Mouse (Mus musculus) liver, adult 2 months (tissue): ENCODE results near the gene Tent2. TPM values are rescaled to one million over a fixed set of nuclear protein-coding genes. Genes with fewer than 3 reads are reported as not detected.

Source experiments
- DNase-seq: peaks from one replicate; pipeline ENCODE4 v3.0.0-alpha.2; 2011; ENCODE audit warnings: low read depth, low spot score; ENCODE audit errors: extremely low read depth
- H3K27ac ChIP-seq: fragments of 200-500 bp; replicated peaks from 2 replicates; pipeline ENCODE4 v1.5.1; 2012; ENCODE audit warnings: low read depth, mild to moderate bottlenecking, control low read depth, inconsistent platforms, low read length; ENCODE audit not compliant: insufficient read depth
- H3K27me3 ChIP-seq: fragments of 200-500 bp; 2 replicates; pipeline ENCODE4 v1.6.1; 2012; ENCODE audit warnings: mild to moderate bottlenecking, moderate library complexity, low read length, inconsistent platforms; ENCODE audit not compliant: control insufficient read depth, insufficient read depth
- H3K36me3 ChIP-seq: fragments of 200-500 bp; 2 replicates; pipeline ENCODE4 v1.6.1; 2012; ENCODE audit warnings: low read length, inconsistent platforms; ENCODE audit not compliant: control insufficient read depth, insufficient read depth
- H3K4me1 ChIP-seq: fragments of 200-500 bp; 2 replicates; pipeline ENCODE4 v1.6.1; 2011; ENCODE audit warnings: low read length; ENCODE audit not compliant: control insufficient read depth, insufficient read depth
- H3K4me3 ChIP-seq: fragments of 200-500 bp; 2 replicates; pipeline ENCODE4 v1.5.1; 2011; ENCODE audit warnings: low read depth, mild to moderate bottlenecking, control low read depth, low read length, moderate library complexity; ENCODE audit not compliant: insufficient read depth
- H3K79me2 ChIP-seq: fragments of 200-500 bp; 2 replicates; pipeline ENCODE4 v1.6.1; 2012; ENCODE audit warnings: inconsistent platforms, mild to moderate bottlenecking, low read length, moderate library complexity; ENCODE audit not compliant: control insufficient read depth, insufficient read depth
- H3K9ac ChIP-seq: fragments of 200-500 bp; 2 replicates; pipeline ENCODE4 v1.6.1; 2012; ENCODE audit warnings: low read depth, mild to moderate bottlenecking, control low read depth, inconsistent platforms, low read length
- CTCF ChIP-seq: fragments of 200-500 bp; IDR thresholded peaks from 2 replicates; pipeline ENCODE4 v1.5.1; 2011; ENCODE audit warnings: low read depth, low read length, control low read depth
- POLR2A ChIP-seq: fragments of 200-500 bp; IDR thresholded peaks from 2 replicates; pipeline ENCODE4 v1.6.1; 2011; ENCODE audit warnings: low read length, control low read depth; ENCODE audit not compliant: insufficient read depth; ENCODE audit errors: extremely low read depth
- WGBS: fragments of 180-500 bp; shearing (Covaris S2); methylation state at CpG from one replicate; pipeline ENCODE4 v1.1.7; 2018; 5-methylcytosine and 5-hydroxymethylcytosine counted together
- polyA plus RNA-seq: library from polyadenylated mRNA; depleted of rRNA; stranded (reverse); fragments of >200 nt; gene quantifications from 2 replicates; pipeline ENCODE4 v1.2.3, GENCODE M21; 2012
- total RNA-seq: library from RNA; depleted of rRNA; stranded (reverse); fragments of >200 nt; gene quantifications from 2 replicates; pipeline ENCODE4 v1.2.3, GENCODE M21; 2014

Gene Tent2
- total and polyA plus RNA-seq, 2 experiments, result 9.3 to 25.0 TPM

DNA sequence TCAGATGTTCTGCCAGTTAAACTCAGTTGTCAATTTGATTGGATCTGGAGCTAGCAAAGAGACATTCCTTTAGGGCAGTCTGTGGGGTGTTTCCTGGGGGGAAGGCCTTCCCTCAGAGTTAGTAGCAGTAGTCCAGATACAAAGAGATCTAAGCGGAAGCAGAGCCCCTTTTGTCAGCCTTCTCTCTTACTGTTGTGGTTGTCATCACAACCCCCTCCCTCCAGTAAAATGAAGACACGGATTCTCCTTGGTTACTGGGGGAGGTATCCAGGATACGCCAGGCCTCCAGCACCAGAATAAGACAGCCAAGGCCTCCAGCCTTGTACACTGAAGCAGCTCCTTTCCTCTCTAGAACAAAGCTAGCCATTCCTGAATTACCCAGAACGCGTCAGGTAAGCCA lies 63.2 kb downstream of the Tent2 start:
- H3K4me1 ChIP-seq, result no peaks in the 10 kb centered on the region
- 93% methylated on average over 5 of the region's 5 CpGs for WGBS
- H3K27me3 ChIP-seq, result no peaks in the 10 kb centered on the region
- no peak overlapping the region for H3K27ac ChIP-seq
- no peak overlapping the region for H3K4me3 ChIP-seq
- DNase-seq, result no peak
- no peak for TF ChIP-seq CTCF
- no peak for TF ChIP-seq POLR2A
- no peaks in the 10 kb centered on the region for H3K36me3 ChIP-seq
- no peak overlapping the region for H3K9ac ChIP-seq
- no peaks in the 10 kb centered on the region for H3K79me2 ChIP-seq

DNA sequence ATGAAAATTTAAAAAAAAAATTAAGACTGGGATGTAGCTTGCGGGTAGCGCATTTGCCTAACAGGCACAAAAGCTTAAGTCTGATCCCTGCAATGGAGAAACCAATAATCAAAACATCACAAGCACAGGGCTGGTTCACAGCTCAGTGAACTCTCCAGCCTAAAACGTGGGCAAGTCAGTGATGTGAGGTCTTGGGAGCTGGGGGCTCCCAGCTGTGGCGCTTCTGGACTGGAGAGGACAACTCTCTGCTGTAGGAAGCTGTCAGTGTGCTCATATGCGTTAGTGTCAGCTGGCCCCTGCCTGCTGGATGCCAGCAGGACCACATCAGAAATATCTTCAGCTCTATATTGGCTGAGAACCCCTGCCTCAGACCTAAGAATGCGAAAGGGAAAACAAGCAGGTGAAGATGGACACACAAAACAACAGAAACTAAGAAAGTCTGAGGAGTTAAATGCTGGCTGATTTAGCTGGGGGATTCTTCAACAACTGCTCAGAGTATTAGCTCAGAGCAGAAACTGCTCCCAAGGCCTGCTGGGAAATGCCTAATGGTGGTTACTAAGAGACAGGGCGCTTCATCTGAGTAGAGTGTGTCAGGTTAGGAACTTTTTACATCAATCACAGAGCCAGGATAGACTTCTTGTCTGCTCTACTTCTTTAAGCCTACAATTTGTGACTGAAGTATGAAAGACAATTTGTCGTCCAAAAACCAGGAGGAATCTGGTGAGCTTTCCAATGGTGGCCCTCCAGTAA lies 63.9 kb downstream of the Tent2 start:
- H3K9ac ChIP-seq, result no peak overlapping the region
- H3K4me1 ChIP-seq, result no peaks in the 10 kb centered on the region
- WGBS, result 81% methylated on average over 8 of the region's 8 CpGs
- H3K79me2 ChIP-seq, result no peaks in the 10 kb centered on the region
- no peak for DNase-seq
- H3K27ac ChIP-seq, result no peak overlapping the region
- TF ChIP-seq CTCF (no peak), POLR2A (no peak)
- no peaks in the 10 kb centered on the region for H3K36me3 ChIP-seq
- no peaks in the 10 kb centered on the region for H3K27me3 ChIP-seq
- H3K4me3 ChIP-seq, result no peak overlapping the region

DNA sequence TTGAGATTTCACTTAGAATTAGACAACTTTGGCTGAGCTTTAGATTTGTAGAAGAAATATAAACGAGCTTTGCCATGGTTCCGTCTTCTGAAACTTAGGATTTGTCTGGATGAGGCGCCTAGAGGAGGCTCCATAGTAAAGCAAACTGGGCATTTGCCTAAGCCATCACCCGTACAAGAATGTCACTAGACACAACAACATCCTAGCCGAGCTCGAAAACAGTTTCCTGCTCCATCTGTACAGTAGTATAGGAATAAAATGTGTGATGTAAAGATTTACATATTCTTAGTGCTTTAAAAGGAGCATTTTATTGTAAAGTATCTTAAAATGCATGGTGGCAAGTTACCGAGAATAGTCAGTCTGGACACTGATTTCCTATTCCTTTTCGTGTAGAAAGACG lies 69.9 kb downstream of the Tent2 start:
- H3K27ac ChIP-seq, result no peak overlapping the region
- no peak overlapping the region for H3K4me3 ChIP-seq
- 95% methylated on average over 9 of the region's 9 CpGs for WGBS
- no peaks in the 10 kb centered on the region for H3K4me1 ChIP-seq
- TF ChIP-seq CTCF, result no peak
- no peak for DNase-seq
- no peak overlapping the region for H3K9ac ChIP-seq
- no peaks in the 10 kb centered on the region for H3K27me3 ChIP-seq
- no peaks in the 10 kb centered on the region for H3K79me2 ChIP-seq
- H3K36me3 ChIP-seq, result no peaks in the 10 kb centered on the region

DNA sequence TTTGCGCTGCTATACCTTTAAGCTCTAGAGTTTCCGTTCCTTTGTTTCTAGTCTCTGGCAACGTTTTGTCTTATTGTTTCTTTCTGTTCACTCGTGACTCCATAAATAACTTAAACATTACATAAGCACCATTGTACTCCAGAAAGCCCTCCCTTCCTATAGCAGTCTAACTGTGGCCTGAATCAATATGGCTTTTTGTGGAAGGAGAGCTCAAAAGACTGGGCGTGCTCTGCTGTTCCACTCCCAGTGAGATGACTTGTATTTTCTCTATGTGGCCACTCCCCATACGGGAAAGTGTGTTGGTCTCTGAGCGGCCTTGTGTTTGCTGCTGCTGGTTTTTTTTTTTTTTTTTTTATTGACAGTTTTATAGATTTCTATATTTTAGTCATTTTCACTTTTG lies 74.9 kb downstream of the Tent2 start:
- Histone ChIP-seq H3K36me3 (no peaks in the 10 kb centered on the region), H3K27ac (no peak overlapping the region), H3K79me2 (no peaks in the 10 kb centered on the region), H3K9ac (no peak overlapping the region), H3K4me1 (no peaks in the 10 kb centered on the region), H3K27me3 (no peaks in the 10 kb centered on the region), H3K4me3 (no peak overlapping the region)
- WGBS, result 76% methylated on average over 7 of the region's 7 CpGs
- TF ChIP-seq CTCF (no peak), POLR2A (no peak)
- no peak for DNase-seq

- no peaks in the 10 kb centered on the region for H3K27me3 ChIP-seq
- TF ChIP-seq POLR2A (no peak), CTCF (no peak)
- no peaks in the 10 kb centered on the region for H3K4me1 ChIP-seq
- H3K9ac ChIP-seq, result no peak overlapping the region
- 86% methylated on average over 4 of the region's 4 CpGs for WGBS
- no peak for DNase-seq
- H3K4me3 ChIP-seq, result no peak overlapping the region
- H3K79me2 ChIP-seq, result no peaks in the 10 kb centered on the region
- no peaks in the 10 kb centered on the region for H3K36me3 ChIP-seq
- no peak overlapping the region for H3K27ac ChIP-seq
Measured at GRCm38 (mm10) chr13:93102340-93103090, 89.7 kb downstream of the Tent2 start.

DNA sequence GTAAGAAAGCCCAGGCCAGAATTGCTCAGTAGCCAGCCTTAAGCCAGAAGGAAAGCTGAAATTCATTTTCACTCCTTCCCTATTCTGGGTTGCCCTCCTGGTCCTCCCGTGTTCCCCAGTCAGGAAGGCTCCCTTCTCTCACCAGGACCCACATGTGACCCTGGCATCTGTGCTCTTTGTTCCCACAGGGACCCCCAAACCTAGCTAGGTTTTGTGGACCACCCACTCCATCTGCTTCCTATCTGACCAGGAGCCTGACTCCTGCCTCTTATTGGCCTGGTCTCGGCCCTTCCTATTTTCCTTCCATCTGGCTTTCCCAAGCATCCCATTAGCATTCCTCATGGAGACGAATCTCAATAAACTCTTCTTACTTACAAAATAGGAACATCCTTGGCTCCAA lies 93.6 kb downstream of the Tent2 start:
- Histone ChIP-seq H3K4me3 (no peak overlapping the region), H3K9ac (no peak overlapping the region), H3K27me3 (no peaks in the 10 kb centered on the region), H3K79me2 (no peaks in the 10 kb centered on the region), H3K4me1 (no peaks in the 10 kb centered on the region), H3K36me3 (no peaks in the 10 kb centered on the region), H3K27ac (no peak overlapping the region)
- 99% methylated on average over 3 of the region's 3 CpGs for WGBS
- TF ChIP-seq CTCF (no peak), POLR2A (no peak)
- DNase-seq, result no peak
